Mouse (Mus musculus): Measurements from ENCODE around the gene Bsn.

Gene Bsn

DNA sequence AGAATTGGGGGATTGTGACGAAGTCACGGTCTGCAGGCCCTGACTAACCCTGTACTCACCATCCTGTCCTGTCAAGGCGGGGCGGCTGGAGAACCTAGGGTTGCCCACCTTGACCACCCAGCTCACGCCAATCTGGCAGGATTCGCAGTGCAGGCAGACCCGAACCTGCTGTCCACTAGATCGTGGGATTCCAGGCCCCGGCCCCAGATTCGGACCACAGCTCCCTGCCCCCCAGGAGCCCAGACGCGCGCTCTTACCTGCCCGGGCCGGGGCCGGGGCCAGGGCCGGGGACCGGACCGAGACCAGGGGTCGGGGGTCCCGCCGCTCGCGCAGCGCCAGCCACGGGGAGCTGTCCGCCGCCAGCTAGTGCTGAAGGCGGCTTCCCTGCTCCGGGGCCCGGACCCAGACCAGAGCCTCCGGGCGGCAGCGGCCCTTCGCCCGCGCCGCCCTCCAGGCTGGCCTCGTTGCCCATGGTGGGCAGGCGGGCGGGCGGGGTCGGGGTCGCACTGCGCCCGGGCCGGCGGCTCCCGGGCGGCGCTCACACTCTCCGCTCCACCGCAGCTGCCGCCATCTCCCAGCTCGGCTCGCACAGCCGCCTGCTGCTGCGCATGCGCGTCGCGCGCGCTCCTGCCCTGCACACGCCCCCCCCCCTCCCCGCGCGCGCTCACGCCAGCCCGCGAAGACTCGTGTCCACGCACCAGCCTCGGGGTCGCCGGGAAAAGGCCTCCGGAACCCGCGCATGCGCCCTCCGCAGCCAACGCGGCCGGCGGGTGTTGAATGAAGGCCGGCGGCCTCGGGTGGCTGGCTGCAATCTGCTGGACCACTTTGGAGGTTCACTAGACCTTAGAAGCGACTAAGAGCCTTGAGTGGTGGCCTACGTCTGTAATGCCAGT, at the start of gene Bsn:
Gene Bsn (minus strand): TSS at position 598 of the 893 bp plus-strand sequence.
- in situ Hi-C loops (cut with MboI; ENCODE audit: low pct_unique_long_range_greater_than_20kb in 1 of 2, low sequenced_read_pairs in 2 of 2, unreplicated experiment in 1 of 2), result loop anchor here in 1 of 2 experiments (5.0 kb wide), 1 partner anchor 53 kb away; no protein-coding TSS in a partner anchor

DNA sequence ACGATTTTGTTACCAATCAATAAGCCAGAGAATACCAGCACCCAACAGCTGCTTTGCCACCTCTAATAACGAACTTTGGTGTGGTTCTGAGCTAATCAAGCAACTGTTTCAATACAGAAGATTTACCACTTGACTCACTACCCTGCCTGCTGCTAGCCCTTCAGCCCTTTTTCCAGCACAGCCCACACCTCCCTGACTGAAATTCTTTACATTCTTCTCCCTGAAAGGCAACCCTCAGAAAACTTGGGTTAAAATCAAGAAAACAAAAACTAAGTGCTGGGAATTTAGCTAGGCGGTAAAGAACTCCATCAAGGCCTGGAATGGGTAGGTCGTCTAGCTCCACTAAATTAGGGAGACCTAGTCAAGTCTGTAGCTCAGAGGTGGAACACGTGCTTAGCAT, 49.8 kb upstream of the Bsn start:
- in situ Hi-C loops (cut with MboI; ENCODE audit: low pct_unique_long_range_greater_than_20kb in 1 of 2, low sequenced_read_pairs in 2 of 2, unreplicated experiment in 1 of 2), result no loop called here

DNA sequence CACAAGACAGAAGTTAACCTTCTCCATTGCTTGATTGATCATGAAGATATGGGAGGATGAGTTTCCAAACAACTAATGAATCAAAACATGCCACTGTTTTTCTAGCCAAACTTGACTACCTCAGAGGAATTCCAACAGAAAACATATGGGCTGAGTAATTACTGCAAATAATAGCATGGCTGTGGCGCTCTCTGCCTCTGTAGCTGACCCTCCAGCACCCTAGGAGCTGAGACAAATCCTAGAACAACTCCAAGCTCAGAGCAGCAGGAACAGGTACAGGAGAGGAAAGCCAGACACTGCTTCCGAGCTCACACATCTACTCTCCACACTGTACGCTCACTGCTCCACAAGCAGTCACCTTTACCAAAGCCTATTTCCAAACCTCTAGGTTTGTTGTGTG, 48.6 kb upstream of the Bsn start:
- in situ Hi-C loops (cut with MboI; ENCODE audit: low pct_unique_long_range_greater_than_20kb in 1 of 2, low sequenced_read_pairs in 2 of 2, unreplicated experiment in 1 of 2), result no loop called here

DNA sequence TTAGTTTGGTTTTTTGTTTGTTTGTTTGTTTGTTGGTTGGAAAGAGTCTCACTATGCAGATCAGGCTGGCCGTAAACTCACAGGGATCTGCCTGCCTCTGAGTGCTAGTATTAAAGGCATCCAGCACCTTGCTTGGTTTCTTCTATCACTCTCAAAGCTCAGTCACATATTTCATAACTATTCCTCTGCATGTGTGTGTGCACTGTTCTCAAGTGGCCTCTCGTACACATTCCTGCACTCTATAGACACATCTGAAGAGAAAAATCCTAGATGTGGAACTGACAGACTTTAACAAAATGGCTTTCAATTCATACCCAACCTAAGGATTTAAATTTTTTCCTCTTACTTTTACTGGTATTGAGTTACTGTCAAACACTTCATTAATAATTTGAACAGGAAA, 48.2 kb upstream of the Bsn start:
- in situ Hi-C loops (cut with MboI; ENCODE audit: low pct_unique_long_range_greater_than_20kb in 1 of 2, low sequenced_read_pairs in 2 of 2, unreplicated experiment in 1 of 2), result no loop called here

DNA sequence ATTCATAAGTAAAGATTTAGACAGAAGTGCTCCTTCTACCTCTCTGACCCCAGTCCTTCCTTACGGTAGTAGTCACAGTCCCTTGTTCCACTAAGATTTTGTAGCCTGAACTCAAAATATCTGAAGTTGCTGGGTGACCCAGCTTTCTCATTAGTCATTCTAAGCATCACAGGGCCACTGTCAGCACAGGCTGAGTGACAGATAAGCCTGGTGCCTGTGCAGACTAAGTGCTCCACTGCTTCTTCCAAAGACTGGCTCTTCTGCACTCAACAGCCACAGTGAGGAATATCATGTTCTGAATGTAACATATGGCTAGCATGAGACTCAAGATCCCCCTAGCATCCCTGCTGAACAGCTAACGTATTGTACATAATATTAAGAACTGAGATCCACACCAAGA, 44.5 kb upstream of the Bsn start:
- in situ Hi-C loops (cut with MboI; ENCODE audit: low pct_unique_long_range_greater_than_20kb in 1 of 2, low sequenced_read_pairs in 2 of 2, unreplicated experiment in 1 of 2), result no loop called here

DNA sequence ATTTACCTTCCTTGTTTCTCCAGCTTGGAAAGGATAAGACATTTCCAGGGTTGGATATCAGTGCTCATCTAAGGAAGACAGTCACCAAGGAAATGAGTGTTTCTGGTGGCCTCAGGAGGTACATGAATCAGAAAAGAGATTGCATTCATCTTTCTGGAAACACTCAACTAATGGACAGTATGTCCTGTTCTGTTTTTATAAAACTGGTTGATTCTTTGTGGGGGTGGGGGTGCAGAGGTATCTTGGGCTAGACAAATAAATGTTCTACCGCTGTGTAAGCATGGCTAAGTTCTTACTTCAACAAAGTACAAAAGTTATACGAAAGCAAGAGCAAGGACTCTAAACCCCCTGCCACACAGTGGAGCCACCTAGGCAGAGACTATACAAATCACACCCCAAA, 42.7 kb upstream of the Bsn start:
- in situ Hi-C loops (cut with MboI; ENCODE audit: low pct_unique_long_range_greater_than_20kb in 1 of 2, low sequenced_read_pairs in 2 of 2, unreplicated experiment in 1 of 2), result no loop called here

DNA sequence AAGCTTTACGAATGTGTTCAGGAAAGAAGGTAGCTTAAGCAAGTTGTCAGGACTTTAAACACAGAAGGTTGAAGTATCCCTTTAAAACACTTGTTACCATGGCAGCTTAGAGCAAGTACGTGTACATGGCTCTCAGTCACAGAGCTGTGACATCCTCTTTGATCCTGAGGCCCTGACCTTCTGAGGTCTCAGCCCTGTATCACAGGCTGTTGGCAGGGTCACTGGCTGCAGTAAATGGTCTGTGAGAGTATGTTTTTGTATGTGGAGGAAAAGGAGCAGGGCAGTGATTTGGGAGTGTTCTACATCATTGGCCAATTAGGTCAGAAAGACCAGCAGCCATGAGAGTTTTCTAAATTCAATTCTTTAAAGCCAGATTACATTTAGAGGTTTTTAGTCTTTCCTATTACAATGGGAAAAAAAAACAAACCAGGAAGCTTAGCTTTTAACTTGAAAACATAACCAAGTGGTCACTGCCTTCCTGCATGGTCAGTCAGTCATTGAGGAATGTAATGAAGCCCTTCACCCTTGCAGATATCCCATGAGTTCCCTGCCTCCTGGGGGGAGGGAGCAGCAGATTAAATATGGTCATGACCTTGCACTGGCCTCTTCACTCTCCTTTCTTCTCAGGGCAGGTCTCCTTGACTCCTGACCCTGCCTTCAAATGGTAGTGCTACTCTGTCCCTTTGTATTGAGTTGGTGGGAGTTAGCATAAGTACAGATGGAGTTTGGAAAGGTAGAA, 37.9 kb upstream of the Bsn start:
- in situ Hi-C loops (cut with MboI; ENCODE audit: low pct_unique_long_range_greater_than_20kb in 1 of 2, low sequenced_read_pairs in 2 of 2, unreplicated experiment in 1 of 2), result no loop called here

DNA sequence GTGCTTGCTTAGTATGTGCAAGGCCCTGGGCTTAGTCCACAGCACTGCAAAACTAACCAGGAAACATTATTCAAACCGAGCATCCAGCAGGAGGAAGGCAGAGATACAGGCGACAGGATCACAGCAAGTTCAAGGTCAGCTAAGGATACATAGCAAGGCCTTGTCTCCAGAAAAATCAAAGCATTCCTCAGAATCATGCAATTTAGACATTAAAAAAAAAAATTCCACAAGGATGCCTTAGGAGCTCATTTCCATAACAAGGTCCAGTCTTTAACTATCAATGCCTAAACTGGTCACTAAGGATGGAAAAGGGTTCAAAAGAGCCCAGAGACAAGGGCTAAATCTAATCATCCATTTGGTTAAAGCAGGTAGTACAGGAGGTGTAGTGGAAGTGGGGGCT, 35.0 kb upstream of the Bsn start:
- in situ Hi-C loops (cut with MboI; ENCODE audit: low pct_unique_long_range_greater_than_20kb in 1 of 2, low sequenced_read_pairs in 2 of 2, unreplicated experiment in 1 of 2), result no loop called here

DNA sequence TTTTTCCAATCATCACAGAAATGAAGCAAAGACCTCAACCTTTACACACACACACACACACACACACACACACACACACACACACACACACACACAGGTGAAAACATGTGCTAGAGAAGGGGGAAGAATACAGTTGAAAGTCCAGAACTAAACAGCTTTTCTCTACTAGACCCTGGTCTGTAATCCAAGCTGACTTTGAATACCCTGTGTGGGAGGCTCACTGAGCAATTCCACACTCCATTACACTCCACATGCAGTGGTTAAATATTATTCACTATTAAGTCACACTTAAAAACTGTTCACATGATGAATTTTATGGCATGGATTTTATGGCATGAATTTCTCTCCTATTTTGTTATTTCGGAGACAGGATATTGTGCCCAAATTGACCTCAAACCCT, 33.4 kb upstream of the Bsn start:
- in situ Hi-C loops (cut with MboI; ENCODE audit: low pct_unique_long_range_greater_than_20kb in 1 of 2, low sequenced_read_pairs in 2 of 2, unreplicated experiment in 1 of 2), result no loop called here

DNA sequence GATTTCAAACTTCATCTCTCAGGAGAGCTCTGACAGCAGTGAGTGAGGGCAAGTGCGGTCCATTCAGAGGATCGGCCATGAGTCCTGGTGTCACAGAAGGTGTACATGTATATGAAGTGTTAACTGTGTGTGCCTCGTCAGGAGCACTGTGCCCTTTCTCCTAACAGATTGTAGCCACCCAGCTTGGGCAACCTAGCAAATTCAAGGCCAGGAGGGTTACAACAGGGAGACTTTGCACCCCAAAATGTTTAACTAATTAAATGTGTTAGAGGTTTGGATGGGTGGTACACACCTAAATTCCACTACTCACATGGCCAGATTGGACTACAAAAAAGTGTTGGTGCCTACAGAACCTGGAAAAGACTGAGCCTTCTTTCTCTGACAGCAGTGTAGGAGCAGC, 31.4 kb upstream of the Bsn start:
- in situ Hi-C loops (cut with MboI; ENCODE audit: low pct_unique_long_range_greater_than_20kb in 1 of 2, low sequenced_read_pairs in 2 of 2, unreplicated experiment in 1 of 2), result no loop called here

DNA sequence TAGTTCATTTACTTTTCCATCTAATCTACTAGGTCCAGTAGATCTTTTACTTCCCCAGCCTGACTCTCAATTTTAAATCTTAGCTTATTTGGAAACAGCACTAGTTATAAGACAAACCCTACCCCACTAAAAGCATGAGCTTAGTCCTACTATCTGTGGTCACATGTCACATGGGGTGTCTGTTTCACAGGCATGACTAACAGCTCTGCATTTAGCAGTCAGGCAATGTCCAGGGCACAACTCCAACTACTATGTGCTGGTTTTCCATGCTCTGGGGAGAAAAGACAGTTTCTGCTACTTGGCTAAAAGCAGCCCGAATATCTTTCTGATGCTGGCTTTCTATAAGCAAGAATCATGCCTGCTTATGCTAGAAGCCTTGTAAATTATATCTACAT, 30.2 kb upstream of the Bsn start:
- in situ Hi-C loops (cut with MboI; ENCODE audit: low pct_unique_long_range_greater_than_20kb in 1 of 2, low sequenced_read_pairs in 2 of 2, unreplicated experiment in 1 of 2), result no loop called here

DNA sequence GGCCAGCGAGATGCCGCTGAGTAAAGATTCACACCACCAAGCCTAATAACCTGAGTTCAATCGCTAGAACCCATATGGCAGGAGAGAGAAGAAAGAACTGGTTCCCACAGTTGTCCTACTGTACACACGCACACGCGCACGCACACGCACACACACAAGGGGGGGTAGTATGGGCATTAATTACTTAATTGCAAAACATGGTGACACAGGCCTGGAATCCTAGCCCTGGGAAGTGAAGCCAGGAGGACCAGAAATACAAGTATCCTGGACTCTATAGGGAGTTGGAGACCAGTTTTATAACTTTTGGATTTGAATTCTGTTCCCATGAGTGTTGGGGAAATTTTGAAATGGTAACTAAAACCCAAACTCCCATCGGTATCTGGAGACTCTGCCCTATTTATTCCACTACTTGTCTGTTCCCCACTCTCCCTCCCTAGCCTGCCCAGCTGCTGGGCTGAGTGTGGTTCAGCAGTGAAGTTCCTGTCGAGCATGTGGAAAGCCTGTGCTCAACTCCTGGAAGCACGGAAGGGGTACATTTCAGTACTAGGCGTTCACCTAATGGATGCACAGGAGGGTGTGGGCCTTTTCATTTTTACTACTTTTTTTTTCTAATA, 29.7 kb upstream of the Bsn start:
- in situ Hi-C loops (cut with MboI; ENCODE audit: low pct_unique_long_range_greater_than_20kb in 1 of 2, low sequenced_read_pairs in 2 of 2, unreplicated experiment in 1 of 2), result no loop called here

DNA sequence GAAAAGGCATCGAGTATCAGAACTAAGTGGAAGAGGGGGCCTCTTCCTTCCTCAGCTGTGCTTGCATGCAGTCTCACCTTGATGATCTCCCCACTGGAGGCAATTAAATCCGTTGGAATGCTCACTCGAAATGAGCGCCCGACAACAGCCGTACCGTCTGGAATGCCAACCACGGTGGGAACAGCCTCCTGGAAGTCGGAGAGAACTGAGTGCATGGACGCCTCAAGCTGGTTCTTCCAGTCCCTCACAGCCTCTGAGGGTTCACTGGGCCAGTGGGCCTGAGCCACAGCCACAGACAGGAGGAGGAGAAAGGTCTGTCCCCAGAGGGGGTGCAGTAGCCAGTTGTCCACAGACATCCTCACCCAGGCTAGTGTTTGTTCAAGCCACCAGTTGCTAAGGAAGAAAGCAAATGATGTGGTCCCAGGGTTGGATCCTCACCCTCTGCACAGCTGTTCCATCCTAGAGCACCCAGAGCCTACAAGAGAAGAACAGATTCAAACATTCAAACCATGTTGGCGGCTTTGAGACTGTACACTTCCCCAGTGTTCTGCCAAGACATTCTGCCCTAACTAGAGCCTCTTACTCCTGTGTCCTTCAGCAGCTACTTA, 27.9 kb upstream of the Bsn start:
- in situ Hi-C loops (cut with MboI; ENCODE audit: low pct_unique_long_range_greater_than_20kb in 1 of 2, low sequenced_read_pairs in 2 of 2, unreplicated experiment in 1 of 2), result no loop called here

DNA sequence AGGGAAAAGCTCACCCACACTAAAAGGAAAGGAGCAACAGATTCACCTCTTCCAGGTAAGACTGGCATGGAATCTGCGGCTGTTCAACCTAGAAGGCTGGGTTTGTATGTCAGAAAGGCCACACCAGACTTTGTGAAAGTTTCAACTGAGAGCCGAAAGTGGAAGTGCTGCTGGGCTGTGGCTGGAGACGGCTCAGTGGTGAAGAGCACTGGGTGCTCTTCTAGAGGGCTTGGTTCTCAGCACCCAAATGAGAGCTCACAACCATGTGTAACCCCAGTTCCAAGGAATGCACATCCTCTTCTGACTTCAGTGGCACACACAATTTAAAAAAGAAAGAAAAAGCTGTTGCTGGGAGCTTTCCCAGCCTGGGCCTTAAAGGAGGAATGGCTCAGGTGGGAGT, 27.2 kb upstream of the Bsn start:
- in situ Hi-C loops (cut with MboI; ENCODE audit: low pct_unique_long_range_greater_than_20kb in 1 of 2, low sequenced_read_pairs in 2 of 2, unreplicated experiment in 1 of 2), result no loop called here

DNA sequence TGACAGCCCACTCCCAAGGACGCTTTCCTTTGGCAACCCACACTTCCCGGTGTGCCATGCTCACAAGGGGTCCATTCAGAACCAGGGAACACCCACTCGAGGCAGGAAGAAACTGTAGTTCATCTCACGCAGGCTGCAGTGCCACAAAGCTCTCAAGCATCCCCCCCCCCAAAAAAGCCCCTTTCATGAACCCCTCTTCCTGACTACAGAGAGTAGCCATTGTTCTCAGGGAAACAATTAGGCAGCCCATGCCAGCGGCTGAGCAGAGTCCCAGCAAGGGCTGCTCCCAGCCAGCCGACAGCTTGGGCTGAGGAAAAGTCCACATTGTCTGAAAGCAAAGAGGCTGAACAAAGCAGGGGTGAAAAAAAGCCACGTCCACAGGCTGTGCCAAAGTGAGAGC, 22.9 kb upstream of the Bsn start:
- in situ Hi-C loops (cut with MboI; ENCODE audit: low pct_unique_long_range_greater_than_20kb in 1 of 2, low sequenced_read_pairs in 2 of 2, unreplicated experiment in 1 of 2), result no loop called here

DNA sequence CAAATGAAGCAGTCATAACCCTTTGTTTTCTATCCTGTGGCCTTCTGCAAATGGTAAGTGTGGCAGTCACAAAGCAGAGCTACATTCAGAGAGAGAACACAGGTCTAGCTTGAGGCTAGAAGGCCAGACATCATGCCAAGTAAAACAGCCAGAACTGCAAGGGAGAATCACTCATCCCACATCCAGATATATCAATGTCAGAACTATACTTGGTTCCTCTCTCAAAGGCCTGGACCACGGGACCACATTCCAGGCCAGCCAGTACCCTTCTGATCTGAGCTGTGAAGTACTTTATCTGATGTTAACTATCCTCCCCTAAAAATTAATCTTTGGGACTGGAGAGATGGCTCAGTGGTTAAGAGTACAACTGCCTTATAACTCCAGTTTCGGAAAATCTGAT, 22.2 kb upstream of the Bsn start:
- in situ Hi-C loops (cut with MboI; ENCODE audit: low pct_unique_long_range_greater_than_20kb in 1 of 2, low sequenced_read_pairs in 2 of 2, unreplicated experiment in 1 of 2), result no loop called here

DNA sequence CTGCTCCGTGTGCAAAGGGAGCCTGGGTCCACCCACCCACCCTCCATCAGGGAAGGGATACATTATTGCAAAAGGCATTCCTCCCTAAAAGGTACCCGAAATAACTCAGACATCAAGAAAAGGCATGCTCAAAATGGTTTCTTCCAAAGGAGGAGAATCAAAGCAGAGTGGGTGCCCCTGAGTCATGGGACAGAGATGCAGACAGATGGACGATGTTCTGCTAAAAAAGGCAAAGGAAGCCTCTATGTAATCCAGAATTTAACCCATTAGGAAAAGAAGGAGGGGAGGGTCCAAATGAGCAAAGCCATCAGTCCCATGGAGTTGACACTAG, 15.4 kb upstream of the Bsn start:
- in situ Hi-C loops (cut with MboI; ENCODE audit: low pct_unique_long_range_greater_than_20kb in 1 of 2, low sequenced_read_pairs in 2 of 2, unreplicated experiment in 1 of 2), result no loop called here

DNA sequence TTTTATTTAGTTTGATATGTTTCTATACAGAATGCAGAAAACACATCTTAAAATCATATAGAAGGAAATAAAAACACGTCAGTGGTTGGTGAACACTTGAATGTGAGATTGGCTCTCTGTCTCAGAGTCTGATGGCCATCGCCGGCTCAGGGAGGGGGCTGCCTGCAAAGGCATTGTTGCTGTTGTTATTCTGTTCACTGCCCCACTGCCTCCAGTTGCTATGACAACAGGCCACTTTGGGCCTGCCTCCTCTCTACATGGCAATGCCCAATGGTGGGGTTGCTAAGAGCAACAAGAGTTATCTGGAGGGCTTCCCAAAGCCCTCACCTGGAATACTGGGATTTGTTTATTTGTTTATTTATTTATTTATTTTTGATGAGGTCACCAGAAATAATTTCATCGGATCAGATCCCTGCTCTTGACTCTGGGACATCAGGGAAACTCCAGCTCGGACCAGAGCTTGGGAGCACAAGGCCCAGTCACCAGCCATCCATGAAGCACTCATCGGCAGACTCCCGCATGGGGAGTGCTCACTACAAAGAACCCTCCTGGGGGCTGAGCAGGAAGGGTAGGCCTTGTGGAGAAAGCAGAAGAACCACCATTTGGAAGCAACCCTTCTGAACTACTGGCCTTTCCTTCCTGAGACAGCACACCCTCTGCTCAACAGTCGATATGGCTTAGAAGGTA, 14.8 kb upstream of the Bsn start:
- in situ Hi-C loops (cut with MboI; ENCODE audit: low pct_unique_long_range_greater_than_20kb in 1 of 2, low sequenced_read_pairs in 2 of 2, unreplicated experiment in 1 of 2), result loop anchor here (5.0 kb wide), 3 partner anchors 63 to 108 kb away; no protein-coding TSS in a partner anchor

DNA sequence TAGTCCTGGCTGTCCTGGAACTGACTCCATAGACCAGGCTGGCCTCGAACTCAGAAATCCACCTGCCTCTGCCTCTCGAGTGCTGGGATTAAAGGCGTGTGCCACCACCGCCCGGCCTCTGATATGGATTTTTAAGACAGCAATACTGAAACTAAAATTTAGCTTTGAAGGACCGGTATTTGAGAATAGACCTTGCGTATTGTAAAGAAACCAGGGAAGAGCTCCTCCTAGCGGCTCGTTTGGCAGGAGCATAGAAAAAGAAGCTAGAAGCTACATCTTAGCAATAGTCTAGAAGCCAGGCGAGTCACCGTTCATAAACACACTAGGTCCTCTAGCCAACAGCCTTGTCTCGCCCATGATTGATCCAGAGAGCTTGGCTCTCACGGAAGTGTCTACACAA, 12.8 kb upstream of the Bsn start:
- in situ Hi-C loops (cut with MboI; ENCODE audit: low pct_unique_long_range_greater_than_20kb in 1 of 2, low sequenced_read_pairs in 2 of 2, unreplicated experiment in 1 of 2), result loop anchor here (5.0 kb wide), 3 partner anchors 61 to 106 kb away; no protein-coding TSS in a partner anchor
